Mouse (Mus musculus): Measurements from ENCODE around the gene Timd4.
A peak's percentile ranks its signal among the peaks of the same experiment; 100 is the strongest.

Timd4 gene

DNA sequence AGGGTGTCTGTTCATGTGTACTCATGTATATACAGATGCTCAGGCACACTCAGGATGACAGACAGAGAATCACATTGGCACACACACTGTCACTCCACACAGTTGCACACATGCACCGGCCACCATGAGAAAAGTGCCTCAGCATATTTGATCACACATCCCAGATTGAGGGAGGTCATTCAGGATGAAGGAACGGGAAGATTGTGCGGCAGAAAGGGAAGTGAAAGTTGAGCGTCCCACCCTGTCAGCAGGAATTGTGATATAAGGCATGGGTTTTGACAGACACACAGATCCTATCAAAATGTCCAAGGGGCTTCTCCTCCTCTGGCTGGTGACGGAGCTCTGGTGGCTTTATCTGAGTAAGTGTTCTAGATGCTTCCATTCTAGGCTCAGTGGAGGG lies at the start of gene Timd4:
Gene Timd4, plus strand, starts transcription at position 290 of the 400 bp plus-strand sequence.
- DNase-seq, result no peak

DNA sequence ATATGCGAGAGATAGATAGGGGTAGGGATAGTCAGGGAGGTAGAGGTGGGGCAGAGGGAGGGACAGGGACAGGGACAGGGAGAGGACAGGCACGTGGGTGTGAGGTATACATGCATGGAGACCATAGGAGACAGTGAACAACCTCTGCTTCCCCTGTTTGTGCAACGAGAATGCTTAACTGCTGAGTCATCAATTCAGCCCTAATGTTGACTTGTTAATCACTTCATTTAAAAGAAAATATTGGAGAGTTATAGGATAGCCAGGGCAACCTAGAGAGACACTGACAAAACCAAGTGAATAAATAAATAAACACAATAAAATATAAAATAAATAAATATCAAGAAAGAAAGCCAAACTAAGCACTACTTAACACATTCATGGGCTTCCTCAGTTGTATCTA lies 33.7 kb upstream of the Timd4 start:
- no peak for DNase-seq

DNA sequence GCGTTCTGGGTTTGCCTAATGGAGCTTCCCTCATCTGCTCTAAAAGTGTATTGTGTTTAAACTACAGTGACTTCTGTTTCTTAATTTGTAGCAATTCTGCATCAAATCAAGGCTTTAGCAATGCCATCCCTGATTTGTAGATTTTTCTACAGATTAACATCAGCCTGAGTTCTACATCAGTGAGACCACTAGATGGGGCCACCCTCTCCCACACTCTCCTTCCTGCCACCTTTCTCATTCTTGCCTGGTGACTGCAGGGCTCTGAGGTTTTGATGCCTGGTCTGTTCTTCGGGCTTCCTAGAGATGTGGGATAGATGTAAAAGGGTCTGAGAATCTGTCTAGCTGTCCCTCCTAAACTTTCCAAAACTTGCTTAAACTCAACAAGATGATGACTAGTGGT lies 30.8 kb upstream of the Timd4 start:
- no peak for DNase-seq

DNA sequence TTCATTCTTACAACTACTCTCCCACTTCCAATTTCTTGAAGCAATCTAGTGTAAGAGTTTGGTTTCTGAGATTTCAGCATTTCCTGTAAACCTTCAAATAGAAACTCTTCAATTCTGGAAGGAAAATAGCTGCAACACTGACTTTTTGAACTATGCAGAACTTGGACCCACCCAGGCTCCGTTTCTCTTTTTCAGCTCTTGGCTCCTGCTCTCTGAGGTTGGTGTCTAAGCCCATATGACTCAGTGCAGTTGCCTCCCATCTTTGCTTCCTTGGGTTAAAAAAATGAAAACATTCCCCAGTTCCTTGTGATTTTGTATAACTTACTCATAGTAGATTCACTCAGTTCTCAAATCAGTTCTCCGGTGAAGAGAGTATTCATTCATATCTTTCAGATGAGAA lies 6.2 kb upstream of the Timd4 start:
- DNase-seq, result no peak

DNA sequence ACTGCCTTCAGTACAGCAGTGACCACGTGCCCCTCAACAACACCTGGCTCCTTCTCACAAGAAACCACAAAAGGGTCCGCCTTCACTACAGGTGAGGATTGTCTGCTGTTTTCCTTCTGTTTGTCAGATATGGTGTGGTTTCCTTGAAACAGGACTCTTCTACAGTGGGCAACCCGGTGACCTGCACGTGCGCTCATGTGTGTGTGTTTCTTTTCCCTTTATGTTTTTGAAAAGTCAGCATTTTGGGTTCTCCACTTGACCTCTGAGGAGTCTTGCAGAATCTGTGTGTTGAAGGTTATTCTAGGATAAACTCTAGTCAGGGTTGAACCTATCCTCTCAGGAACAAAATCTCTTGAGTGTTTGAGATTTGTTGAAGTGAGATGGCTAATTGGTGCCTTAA lies 7.1 kb downstream of the Timd4 start:
- DNase-seq, result no peak

DNA sequence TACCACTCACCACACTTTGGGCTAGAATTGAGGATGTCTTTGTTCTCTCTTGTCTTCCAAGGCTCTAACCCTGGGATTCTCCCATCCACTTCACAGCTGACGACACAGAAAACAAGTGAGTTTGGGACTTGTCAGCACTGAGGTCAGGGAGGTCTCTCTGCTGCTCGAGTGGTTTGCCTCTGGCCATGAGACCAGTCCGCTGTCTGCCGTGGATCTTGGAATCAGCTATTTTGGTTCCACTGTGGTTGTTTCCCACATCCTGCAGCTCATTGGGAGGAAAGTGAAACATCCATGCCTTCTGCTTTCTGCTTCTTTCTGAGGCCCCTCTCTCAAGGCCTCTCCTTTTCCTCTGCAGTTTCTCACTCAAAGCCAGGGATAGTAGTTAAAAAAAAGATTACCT lies 9.3 kb downstream of the Timd4 start:
- DNase-seq, result no peak

DNA sequence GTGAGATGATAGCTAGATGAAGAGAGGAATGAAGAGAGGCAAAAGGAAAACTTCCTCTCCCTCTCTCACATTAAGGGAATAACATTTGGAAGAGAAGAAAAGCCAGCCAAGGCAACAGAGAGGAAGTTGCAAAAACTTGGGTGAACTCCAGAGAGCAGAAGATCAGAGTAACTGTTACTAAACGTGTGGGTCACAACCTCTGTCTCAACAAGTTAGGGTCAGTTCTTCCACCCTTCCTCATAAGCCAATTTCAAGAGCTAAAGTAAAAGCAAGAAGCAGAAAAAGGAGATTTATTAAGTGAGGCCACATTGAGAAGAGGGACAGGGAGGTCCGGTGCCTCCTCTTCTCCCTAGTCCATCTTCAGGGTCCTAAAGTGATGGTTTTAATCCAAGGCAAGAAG lies 19.7 kb downstream of the Timd4 start:
- peak; percentile 69 for DNase-seq

DNA sequence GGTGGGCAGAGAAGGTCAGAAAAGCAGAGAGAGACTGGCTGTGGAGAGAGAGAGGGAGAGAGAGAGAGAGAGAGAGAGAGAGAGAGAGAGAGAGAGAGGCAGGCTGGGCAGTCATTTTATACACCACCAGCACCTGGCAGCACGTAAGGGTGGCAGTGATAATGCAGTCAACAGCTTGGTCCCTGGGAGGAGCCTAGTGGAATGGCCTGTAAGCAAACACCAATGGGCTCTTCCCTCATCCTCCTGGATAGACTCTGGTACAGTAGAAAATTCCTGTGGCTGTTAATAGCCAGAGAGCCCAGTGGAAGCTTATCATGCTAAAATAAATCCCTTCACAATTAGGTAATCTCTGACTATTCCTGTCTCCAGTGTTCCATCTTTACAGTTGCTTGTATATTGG lies 24.5 kb downstream of the Timd4 start:
- DNase-seq, result no peak

DNA sequence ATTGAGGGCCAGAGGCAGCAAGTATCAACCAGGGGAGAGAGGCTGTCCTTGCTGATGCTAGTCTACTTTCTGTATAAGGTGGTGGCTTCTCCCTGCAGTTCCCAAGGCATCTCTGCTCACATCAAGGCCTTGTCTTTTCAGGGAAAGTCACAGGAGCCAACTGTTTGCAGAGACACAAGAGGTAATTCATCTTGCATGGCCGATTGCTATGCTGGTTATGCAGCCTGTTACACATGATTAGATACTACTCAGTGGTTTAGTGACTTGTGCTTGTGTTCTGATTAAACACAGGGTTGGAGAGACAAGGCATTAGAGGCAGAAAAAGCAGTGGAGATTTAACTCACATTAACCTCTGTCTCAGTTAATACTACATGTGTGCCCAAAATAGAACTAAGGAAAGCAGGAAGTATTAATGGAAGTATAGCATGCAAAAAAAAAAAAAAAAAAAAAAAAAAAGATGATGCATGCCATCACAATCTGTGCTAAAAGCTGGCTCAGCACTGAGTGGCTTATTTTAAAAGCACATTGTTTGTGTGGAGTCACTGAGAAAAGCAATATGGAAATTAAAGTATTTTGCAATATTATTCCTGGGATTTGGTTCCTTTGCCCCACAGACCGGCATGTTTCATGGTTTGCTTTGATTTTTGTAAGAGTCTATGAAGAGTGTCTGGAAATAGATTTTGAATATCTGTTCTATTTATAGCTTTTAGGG lies 31.6 kb downstream of the Timd4 start:
- no peak for DNase-seq

DNA sequence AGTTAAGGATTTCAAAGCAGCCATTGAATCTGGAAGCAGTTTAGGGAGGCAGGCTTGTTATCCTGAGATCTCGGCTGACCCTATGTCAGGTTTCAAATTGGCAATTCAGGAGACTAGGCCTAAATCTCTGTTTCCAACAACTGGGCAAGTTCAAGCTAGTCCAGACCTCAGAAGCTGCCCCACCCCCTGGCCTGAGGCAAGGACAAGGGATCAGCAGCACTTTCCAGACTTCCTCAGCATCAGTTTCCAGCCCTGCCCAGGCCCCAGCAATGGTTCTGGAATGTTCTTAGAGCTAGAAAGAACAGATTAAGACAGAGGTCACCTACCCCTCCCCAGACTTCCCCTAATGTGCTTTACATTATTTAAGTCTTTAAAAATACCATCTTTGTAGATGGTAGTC lies 36.1 kb downstream of the Timd4 start:
- no peak for DNase-seq

DNA sequence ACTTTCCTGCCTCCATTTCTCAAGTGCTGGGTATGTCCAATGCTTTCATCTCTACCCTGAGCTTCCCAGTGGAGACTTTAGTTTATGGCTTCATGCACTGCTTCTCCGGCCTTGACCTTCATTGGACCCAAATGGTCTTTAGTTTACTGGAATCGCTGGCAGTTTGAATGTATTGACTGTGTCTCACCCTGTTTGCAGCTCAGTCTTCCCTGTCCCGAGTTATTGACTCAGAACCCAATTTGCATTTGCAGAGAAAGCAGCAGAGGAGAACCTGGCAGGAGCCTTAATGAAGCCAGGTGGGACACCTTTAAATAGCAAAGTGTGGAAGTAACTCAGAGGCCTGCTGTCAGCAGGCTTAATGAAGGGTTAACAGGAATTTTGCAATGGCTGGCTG lies 37.2 kb downstream of the Timd4 start:
- no peak for DNase-seq

DNA sequence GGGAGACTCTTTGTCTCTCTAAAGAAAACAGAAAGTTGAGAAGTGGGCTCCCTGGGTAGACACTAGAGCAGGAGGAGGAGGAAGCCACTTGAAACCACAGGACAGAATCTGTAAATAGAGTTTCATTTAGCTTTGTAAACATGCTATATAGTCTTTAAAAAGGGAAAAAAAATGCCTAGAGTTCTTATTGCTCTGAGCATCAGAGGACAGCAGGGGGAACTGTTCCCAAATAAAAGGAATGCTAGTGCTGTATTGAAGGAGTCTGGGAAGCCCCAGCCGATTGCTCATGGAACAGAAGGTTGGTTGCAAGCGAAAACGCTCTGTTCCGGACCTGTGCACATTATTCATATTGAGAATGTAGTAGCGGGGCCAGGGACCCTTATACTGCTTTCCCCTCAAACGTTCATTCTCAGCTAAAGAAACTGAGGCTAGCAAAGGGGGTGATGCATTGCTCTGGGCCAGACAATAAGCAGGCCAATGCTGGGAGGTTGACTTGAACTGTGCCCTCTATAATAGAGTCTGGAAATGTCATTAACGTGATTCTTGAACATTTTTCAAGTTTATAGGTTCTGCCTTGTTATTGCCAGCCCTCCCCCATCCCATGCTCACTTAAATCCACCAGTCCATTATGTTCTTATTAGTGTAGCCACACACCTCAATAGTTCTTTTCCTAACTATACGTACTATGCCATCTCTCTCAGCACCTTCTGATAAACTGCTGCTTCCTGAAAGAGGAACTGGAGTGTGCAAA lies 37.8 kb downstream of the Timd4 start:
- peak; percentile 50 for DNase-seq

DNA sequence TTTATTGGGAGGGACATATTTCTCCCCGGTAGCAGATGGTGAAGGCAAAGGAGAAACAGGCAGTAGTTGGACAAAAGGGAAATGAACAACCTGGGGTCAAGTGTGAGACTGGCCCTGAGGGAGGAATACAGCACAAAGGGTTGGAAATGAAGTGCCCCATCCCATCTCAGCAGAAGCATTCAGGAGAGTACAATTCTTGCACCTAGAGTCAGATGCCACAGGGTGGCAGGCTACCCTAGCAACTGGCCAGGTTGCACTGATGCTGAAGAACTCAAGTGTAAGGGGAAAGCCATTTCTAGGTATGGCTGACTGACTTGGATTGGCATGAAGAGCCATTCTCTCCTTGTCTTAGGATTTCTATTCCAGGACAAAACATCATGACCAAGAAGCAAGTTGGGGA lies 54.2 kb downstream of the Timd4 start:
- DNase-seq, result no peak

DNA sequence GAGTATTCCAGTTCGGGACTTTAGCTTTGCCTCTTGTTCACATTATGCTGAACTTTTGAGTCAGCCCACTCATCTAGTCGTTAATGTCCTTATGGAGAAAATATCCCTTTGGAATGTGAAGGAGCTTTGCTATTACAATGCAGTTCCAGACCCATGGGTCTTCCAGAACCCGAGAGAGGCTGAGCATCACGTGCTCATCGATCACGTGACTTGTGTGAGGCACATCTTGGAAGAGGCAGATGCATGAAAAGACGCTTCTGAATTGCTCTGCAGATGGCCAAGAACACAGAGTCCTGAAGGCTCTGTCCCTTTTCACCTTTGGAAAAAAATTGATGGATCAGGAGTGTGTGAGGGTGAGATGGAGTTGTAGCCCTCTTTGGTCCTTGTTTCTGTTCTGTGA lies 58.0 kb downstream of the Timd4 start:
- no peak for DNase-seq

DNA sequence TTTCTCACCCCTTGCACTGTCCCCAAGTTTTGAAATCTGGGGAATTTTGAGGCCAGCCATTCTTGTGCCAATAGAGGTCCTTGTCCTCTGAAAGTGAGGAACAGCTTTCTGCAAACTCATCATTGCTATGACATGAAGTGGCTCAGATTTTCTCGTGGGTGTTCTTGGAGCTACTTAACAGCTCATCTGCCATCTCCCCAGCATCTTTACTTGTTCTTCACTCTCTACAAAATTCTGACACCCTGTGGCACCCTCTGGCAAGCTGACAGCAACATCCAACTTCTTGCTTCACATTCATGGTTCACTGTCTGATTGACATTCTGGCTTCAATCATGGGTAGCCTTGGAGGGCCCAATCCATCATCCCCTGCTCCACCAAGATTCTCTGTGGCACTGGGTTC lies 65.2 kb downstream of the Timd4 start:
- DNase-seq, result no peak

DNA sequence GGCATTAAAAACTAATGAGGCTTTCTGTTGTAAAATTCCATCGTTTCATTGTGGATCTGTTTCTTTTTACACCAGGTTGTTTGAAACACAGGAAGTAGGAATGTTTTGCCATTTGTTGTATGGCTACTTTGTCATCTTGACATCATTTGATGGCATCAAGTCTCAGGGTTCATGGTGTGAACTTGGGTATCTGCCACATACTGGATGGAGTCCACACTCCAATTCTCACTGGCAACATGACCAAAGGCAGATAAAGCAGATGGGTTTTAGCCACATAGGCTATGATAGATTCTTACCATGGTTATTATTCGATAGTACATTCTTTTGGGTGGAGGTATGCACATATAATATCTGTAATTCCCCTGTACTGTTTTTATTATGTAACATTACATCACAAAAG lies 71.9 kb downstream of the Timd4 start:
- no peak for DNase-seq

DNA sequence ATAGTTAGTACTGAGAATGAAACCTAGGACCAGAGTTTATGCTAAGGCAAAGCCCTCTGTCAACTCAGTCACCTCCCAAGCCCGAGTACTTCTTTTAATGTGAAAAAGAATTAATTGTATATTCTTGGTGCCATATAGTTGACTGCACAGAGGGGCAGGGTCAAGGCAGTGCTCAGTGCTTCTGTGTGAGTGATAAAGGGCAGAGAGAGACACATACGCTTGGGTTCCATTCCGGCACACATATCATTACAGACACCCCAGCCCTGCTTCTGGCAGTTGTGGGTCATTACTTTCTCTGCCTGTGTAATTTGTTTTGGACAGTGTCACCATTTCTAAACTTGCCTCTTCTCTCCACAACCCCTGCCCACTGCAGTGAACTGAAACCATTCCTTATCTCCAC lies 78.5 kb downstream of the Timd4 start:
- no peak for DNase-seq

Data from lung, postnatal 10 days (tissue).